Mouse (Mus musculus) ES-Bruce4 (cell line): Measurements from ENCODE around the gene Zfp764.

ENCODE experiments used
- CTCF ChIP-seq: IDR thresholded peaks from one replicate; pipeline ENCODE4 v1.8.1; 2011; ENCODE audit warnings: low read depth, low read length
- EP300 ChIP-seq: IDR thresholded peaks from 2 replicates; pipeline ENCODE4 v1.6.1; 2011; ENCODE audit warnings: low read depth, low read length; ENCODE audit not compliant: insufficient read depth

DNA sequence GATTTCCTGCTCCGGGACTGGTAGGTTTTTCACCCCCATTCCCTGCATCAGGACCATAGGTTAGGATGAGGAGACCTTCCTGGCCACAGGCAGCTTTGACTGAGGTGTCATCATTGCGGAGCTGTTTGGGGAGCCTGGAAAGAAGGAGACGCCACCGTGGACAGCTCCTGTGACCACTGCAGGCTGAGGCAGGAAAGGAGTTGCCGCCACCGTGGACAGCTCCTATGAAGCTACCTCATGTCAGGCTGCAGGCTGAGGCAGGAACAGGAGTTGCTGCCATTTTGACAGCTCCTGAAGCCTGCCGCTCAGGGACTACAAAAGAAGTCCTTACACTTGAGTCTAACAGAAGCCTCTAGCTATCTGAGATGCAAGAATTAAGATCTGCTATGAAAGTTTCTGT is 48.3 kb upstream of the Zfp764 start:
- TF ChIP-seq CTCF (no peak), EP300 (no peak)
